Mouse (Mus musculus) embryonic facial prominence, embryonic 15.5 days (tissue): ENCODE measurements around the gene Olfr381. TPM values are rescaled to one million over a fixed set of nuclear protein-coding genes. Genes with fewer than 3 reads are reported as not detected.
"Not testable (repeated sequence)": the region's sequence is repeated elsewhere in the genome, so short reads cannot be mapped to it uniquely, and the experiment has no call there.

Experiments
- ATAC-seq: fragments of 200-750 bp; cut with Nextera tagmentation; 2 replicates; pipeline ENCODE4 v1.8.0; 2017; ENCODE audit warnings: low read depth, moderate TSS enrichment; ENCODE audit not compliant: insufficient number of reproducible peaks, low FRiP score, low TSS enrichment
- H3K27ac ChIP-seq: fragments of 300-500 bp; sonication (generic); replicated peaks from 2 replicates; pipeline ENCODE4 v1.5.1; 2015; ENCODE audit warnings: mild to moderate bottlenecking, inconsistent platforms
- H3K27me3 ChIP-seq: fragments of 300-500 bp; sonication (generic); 2 replicates; pipeline ENCODE4 v1.6.1; 2015; ENCODE audit warnings: inconsistent platforms
- H3K36me3 ChIP-seq: fragments of 300-500 bp; sonication (generic); 2 replicates; pipeline ENCODE4 v1.6.1; 2015; ENCODE audit warnings: mild to moderate bottlenecking, inconsistent platforms
- H3K4me1 ChIP-seq: fragments of 300-500 bp; sonication (generic); 2 replicates; pipeline ENCODE4 v1.6.1; 2015; ENCODE audit warnings: inconsistent platforms
- H3K4me2 ChIP-seq: fragments of 300-500 bp; sonication (generic); replicated peaks from 2 replicates; pipeline ENCODE4 v1.6.1; 2015; ENCODE audit warnings: mild to moderate bottlenecking, inconsistent platforms
- H3K4me3 ChIP-seq: fragments of 300-500 bp; sonication (generic); replicated peaks from 2 replicates; pipeline ENCODE4 v1.5.1; 2015; ENCODE audit warnings: mild to moderate bottlenecking, inconsistent platforms
- H3K9ac ChIP-seq: fragments of 300-500 bp; sonication (generic); 2 replicates; pipeline ENCODE4 v1.6.1; 2015; ENCODE audit warnings: inconsistent platforms
- H3K9me3 ChIP-seq: fragments of 300-500 bp; sonication (generic); replicated peaks from 2 replicates; pipeline ENCODE4 v1.6.1; 2016; ENCODE audit warnings: inconsistent platforms
- WGBS: fragments of 180-500 bp; shearing (Covaris S2); methylation state at CpG from one replicate; pipeline ENCODE4 v1.1.7; 2015; 5-methylcytosine and 5-hydroxymethylcytosine counted together
- polyA plus RNA-seq: library from polyadenylated mRNA; unstranded; fragments of >200 nt; fragmentation: Nextera tagmentation; extraction: Ambion mirVana; gene quantifications from 2 replicates; pipeline ENCODE4 v1.2.1, GENCODE M21; 2015

Olfr381 gene
- not detected in 2 replicates for polyA plus RNA-seq

GRCm38 (mm10) chr11:73491503-73491902, at the start of gene Olfr381:
Gene Olfr381 (minus strand): TSS chr11:73491603.
- no peak within 1 kb of the TSS for H3K4me2 ChIP-seq
- H3K9me3 ChIP-seq: no peaks in the 10 kb centered on the region
- H3K9ac ChIP-seq: no peak within 1 kb of the TSS
- H3K36me3 ChIP-seq: no peaks in the 10 kb centered on the region
- ATAC-seq: no peak
- no peak within 1 kb of the TSS for H3K27ac ChIP-seq
- no peaks in the 10 kb centered on the region for H3K4me1 ChIP-seq
- no peak within 1 kb of the TSS for H3K4me3 ChIP-seq
- H3K27me3 ChIP-seq: no peaks in the 10 kb centered on the region

- H3K27me3 ChIP-seq, H3K4me1 ChIP-seq, H3K36me3 ChIP-seq, H3K9ac ChIP-seq, ATAC-seq, H3K4me2 ChIP-seq, H3K9me3 ChIP-seq, H3K27ac ChIP-seq, H3K4me3 ChIP-seq: not testable (repeated sequence)
- 79% methylated on average over 1 of the region's 1 CpGs for WGBS
These were observed 37.6 kb upstream of the Olfr381 start for GRCm38 (mm10) chr11:73528971-73529370.

- no peak for ATAC-seq
These were observed 25.7 kb upstream of the Olfr381 start, which contains the start of gene Olfr382 for GRCm38 (mm10) chr11:73517097-73517496. Gene Olfr382 (minus strand): TSS chr11:73517197.

GRCm38 (mm10) chr11:73457408-73457807, 34.0 kb downstream of the Olfr381 start, which contains the start of gene Olfr380:
Gene Olfr380 (minus strand): TSS chr11:73457508.
- no peaks in the 10 kb centered on the region for H3K4me1 ChIP-seq
- no peaks in the 10 kb centered on the region for H3K9me3 ChIP-seq
- no peak for ATAC-seq
- 92% methylated on average over 1 of the region's 1 CpGs for WGBS
- H3K4me3 ChIP-seq: no peak within 1 kb of the TSS
- no peaks in the 10 kb centered on the region for H3K27me3 ChIP-seq
- no peak within 1 kb of the TSS for H3K4me2 ChIP-seq
- no peak within 1 kb of the TSS for H3K27ac ChIP-seq
- no peak within 1 kb of the TSS for H3K9ac ChIP-seq
- H3K36me3 ChIP-seq: no peaks in the 10 kb centered on the region

More at GRCm38 (mm10) chr11:73517097-73517496, 25.7 kb upstream of the Olfr381 start, which contains the start of gene Olfr382:
- no peaks in the 10 kb centered on the region for H3K27me3 ChIP-seq
- no peaks in the 10 kb centered on the region for H3K36me3 ChIP-seq
- no peak within 1 kb of the TSS for H3K27ac ChIP-seq
- H3K4me1 ChIP-seq: no peaks in the 10 kb centered on the region
- no peaks in the 10 kb centered on the region for H3K9me3 ChIP-seq
- no peak within 1 kb of the TSS for H3K4me3 ChIP-seq
- H3K9ac ChIP-seq: no peak within 1 kb of the TSS
- no peak within 1 kb of the TSS for H3K4me2 ChIP-seq

Other genes with a start within 250 kb of the Olfr381 start
- 0.84 and 0.87 TPM in 2 replicates for gene Trpv3, start 224.2 kb downstream of the Olfr381 start, polyA plus RNA-seq
- gene Aspa, start 162.0 kb downstream of the Olfr381 start, polyA plus RNA-seq: 2.0 and 2.4 TPM in 2 replicates
- gene Gm49340, start 161.9 kb downstream of the Olfr381 start, polyA plus RNA-seq: not detected in 2 replicates
- gene Spata22, start 161.9 kb downstream of the Olfr381 start, polyA plus RNA-seq: not detected in 2 replicates
- not detected in 2 replicates for gene Olfr20, start 140.8 kb downstream of the Olfr381 start, polyA plus RNA-seq
- 0.13 and 0.17 TPM in 2 replicates for gene Olfr376, start 120.4 kb downstream of the Olfr381 start, polyA plus RNA-seq
- gene Olfr1, start 92.0 kb downstream of the Olfr381 start, polyA plus RNA-seq: 0.08 TPM in 1 of 2 replicates, not detected in the other
- gene Olfr378, start 63.1 kb downstream of the Olfr381 start, polyA plus RNA-seq: not detected in 2 replicates
- 0.17 TPM in 1 of 2 replicates, not detected in the other for gene Olfr380, start 34.1 kb downstream of the Olfr381 start, polyA plus RNA-seq
- not detected in 2 replicates for gene Olfr382, start 25.6 kb upstream of the Olfr381 start, polyA plus RNA-seq
- 0.24 TPM in 1 of 2 replicates, not detected in the other for gene Olfr385, start 101.4 kb upstream of the Olfr381 start, polyA plus RNA-seq
- not detected in 2 replicates for gene Olfr384, start 107.0 kb upstream of the Olfr381 start, polyA plus RNA-seq
- not detected in 2 replicates for gene Zfp735, start 197.2 kb upstream of the Olfr381 start, polyA plus RNA-seq